Mouse (Mus musculus): Measurements from ENCODE around the gene Marveld3. TPM values are rescaled to one million over a fixed set of nuclear protein-coding genes. Genes with fewer than 3 reads are reported as not detected.

The Marveld3 gene
- not detected for total RNA-seq (2023)

DNA sequence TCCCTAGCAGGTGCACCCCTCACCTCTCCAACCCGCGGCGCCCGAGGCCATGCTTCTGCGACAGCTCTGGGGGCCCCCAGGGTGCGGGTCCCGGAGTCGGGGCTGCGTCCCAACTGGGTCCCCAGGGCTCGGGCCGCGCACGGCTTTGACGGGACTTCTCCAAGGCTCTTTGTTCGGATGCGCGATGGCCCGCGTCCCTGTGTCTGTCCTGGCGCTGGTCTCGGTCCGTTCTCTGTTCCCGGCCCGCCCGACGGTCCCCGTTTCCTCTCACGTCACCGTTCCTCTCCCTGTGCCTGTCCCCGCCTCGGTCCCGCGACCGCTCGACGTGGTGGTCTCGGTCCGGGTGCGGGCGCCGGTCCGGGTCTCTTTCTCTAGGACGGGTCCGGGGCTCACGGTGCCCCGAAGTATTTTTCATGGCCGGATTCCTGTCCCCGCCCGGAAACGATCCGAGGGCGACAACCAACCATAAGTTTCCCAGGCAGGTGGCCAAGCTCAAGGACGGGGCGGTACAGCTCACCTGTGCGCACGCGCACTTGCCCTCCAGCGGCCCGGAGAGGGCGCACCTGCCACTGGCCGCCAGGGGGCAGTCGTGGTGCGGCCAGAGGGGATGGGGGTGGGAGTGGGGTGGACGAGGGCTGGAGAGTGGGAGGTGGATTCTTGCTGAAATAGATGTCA lies at the start of gene Marveld3:
Marveld3 (minus strand) TSS at position 511 of the 675 bp plus-strand sequence.

DNA sequence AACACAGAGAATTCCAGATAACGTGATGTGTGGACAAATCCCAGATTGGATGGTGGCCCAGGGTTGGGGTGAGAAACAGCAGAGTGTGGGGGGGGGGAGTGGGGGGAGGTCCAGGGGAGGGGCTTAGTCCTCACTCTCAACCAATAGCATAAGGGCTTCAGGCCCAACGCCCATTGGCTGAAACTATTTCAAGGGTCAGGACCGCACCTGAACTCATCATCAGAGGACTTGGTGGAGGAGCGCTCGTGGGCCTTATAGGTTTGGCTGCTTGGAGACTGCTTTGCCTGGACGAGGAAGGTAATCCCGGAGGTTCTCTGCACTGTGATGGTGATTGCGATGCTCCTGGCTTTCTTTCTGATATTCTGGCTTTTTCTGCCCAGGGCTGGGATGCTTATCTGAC lies 28.2 kb upstream of the Marveld3 start, which contains the start of gene Tat:
Tat (plus strand) TSS at position 214 of the 400 bp plus-strand sequence.

Other genes with a start within 250 kb of the Marveld3 start
- 26.6 TPM for gene Atxn1l, start 224.5 kb downstream of the Marveld3 start, total RNA-seq (2023)
- 79.0 TPM for gene Ap1g1, start 183.6 kb downstream of the Marveld3 start, total RNA-seq (2023)
- gene Phlpp2, start 93.7 kb downstream of the Marveld3 start, total RNA-seq (2023) = 6.5 TPM
- not detected for gene Tat, start 28.2 kb upstream of the Marveld3 start, total RNA-seq (2023)
- 0.68 TPM for gene Chst4, start 77.5 kb upstream of the Marveld3 start, total RNA-seq (2023)
- 3.3 TPM for gene Zfp612, start 117.5 kb upstream of the Marveld3 start, total RNA-seq (2023)
- not detected for gene Gm21964, start 139.0 kb upstream of the Marveld3 start, total RNA-seq (2023)
- not detected for gene Gm17720, start 140.6 kb upstream of the Marveld3 start, total RNA-seq (2023)
- gene Calb2, start 206.0 kb upstream of the Marveld3 start, total RNA-seq (2023) = not detected